Mouse (Mus musculus) left cerebral cortex, adult 8-10 months (tissue): Measurements from ENCODE around the gene Rbm47. TPM values are rescaled to one million over a fixed set of nuclear protein-coding genes. Genes with fewer than 3 reads are reported as not detected.

Source experiments
- DNase-seq, 2 experiments: peaks; one replicate each; pipeline ENCODE4 v3.0.0; 2022; ENCODE audit warnings: low spot score in 2 of 2
- total RNA-seq, 4 experiments: library from RNA; stranded (reverse); gene quantifications; 2 replicates each; pipeline ENCODE4 v1.2.4; 2022

Rbm47 gene
- total RNA-seq, 4 experiments from 2014 or later = 0.70 to 3.3 (median 1.9) TPM

DNA sequence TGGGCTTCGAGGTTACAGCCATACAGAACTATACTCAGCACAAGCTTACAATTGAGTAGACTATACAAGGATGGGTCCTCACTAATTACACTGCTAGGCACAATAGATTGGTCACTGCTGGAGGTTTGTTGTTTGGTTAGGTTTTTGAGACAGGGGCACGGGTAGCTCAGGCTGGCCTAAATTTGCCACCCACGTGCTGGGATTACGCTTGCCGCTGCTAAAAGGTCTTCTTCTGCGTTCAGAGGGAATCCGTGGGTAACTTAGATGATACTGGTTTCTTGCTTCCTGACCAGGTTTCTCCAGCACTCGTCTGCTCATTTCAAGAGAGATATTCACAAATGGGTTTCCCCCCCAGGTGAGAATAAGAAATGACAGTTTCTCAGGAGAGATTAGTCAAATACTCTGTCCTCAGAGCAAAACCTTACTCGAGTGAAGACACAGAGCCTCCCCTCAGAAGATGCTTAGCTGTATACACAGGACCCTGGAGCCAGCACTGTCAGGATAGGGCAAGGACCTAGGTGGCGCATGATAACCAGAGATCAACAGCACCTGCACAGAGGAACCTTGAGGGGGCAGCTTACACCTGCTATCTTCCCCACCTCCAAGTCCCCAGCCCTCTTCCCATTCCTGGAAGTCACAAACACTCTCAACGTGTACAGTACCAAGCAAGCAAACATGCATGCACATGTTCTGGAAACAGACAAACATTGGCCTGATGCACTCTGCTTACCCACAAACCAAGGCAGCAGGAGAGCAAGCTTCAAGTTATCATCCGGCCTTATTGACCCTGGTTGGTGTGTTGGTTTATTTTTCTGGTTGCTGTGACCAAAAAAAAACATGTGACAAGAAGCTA lies 104.6 kb downstream of the Rbm47 start:
- no peak for DNase-seq

DNA sequence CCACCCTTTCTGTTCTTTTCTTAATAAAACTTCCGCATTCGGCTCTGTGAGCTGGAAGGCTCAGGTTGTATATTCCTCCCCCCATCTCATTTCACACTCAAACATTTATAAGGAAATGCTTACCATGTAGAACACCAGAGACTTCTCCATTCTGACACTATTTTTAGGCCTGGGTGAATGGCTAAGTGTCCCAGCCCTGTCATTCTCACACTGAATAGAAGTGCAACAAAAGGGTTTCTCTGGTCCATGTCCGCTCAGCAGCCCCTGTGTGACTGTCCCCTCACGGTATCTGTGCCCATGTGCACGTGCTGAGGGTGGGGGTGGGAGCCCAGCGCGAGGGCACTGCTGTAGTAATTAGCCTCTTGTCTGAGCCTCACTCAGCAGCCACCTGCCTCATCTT lies 105.7 kb downstream of the Rbm47 start:
- DNase-seq = no peak

DNA sequence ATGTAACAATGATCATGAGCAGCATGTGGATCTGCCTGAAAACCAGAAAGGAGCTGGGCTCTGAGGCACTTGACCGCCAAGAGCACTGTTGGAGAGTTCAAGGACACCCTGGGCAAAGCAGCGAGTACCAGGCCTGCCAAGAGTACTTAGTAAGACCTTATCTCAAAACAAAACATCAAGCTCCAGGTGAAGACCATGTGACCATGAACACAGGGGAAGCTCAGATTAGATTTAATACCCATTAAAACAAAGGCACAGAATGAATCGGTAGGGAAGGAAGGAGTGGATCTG lies 110.0 kb downstream of the Rbm47 start:
- DNase-seq = no peak

DNA sequence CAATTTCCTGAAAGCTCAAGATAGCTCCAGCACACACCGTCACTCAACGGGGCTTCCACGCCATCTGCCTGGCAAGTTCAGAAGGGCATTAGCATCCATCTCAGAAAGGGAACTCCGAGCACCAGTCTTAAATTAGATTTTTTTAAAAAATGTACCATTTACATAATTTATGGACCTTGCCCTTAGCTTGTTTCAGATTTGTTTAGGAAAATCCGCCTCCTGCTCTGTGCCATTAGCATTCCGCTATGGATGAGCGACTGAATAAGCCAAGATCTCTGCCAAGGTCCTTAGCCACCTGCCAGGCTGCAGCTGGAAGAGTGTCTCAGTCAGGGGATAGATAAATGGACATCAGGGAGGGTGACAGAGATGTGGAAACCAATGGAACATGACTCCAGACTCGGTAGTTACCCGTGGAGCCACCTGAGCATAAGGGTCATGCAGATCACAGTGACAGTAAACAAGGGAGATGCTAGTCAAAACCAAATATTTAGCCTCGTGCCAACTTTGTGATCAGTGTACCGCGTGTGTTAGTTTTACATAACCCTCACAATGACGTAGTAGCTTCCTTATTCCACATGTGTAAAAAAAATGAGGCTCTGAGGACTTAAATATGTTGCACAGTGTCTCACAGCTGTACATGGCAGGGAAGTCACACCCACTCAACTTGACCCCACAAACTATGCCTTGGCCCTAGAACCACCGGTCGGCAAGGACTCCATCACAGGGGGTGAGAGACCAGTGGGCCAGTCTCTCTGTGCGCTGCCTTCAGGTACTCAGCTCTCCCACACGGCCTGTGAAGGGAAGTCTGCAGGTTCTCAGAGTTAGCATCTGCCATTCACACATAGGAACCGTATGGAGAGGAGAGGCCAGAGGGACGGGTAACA lies 110.6 kb downstream of the Rbm47 start:
- DNase-seq = no peak

DNA sequence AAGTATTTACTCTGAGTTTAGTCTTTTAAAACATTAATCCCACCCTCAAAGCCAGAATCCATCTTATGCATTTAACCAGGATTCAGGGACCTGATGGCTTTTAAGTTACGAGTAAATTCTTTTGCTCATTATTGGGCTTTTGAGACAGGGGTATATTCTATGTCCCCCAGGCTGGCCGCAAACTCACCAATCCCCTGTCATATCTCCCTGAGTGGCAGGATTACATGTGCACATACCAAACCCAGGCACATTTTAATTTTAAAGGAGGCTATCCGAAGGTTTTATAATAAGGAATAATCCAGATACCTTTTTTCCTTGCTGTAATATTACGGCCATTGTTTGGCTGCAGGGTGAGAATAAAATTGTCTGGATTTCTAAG lies 111.3 kb downstream of the Rbm47 start:
- DNase-seq = no peak

DNA sequence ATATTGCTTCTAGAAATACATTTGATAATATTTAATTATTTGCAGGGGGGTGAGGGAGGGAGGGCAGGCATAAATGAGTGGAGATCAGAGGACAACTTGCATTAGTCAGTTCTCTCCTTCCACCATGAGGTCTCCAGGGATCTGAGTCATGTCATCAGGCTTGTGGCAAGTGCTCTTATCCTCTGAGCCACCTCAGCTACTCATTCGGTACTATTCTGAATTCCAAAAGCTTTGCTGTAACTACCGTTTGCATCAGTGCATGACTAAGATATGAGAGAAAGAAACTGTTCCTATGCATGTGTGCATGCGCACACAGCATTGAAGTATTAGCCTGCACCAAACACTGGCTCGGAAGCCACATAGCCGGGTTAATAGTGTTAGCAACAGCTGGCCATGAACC lies 114.1 kb downstream of the Rbm47 start:
- DNase-seq = no peak

DNA sequence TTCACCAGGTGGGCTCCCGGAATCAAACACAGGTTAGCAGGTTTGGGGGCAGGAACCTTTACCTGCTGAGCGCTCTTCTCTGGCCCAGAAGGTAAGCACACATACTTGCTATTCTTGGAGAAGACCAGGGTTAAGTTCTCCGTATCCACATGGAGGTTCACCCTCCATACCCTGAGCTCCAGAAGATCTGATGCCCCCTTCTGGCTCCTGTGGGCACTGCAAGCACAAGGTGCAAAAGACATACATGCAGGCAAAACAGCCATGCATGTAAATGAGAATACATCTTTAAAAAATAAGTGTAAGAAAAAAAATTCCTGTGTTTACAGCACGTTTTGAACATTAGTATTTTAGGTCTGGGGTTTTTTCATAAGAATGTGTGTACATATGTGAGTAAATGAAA lies 116.2 kb downstream of the Rbm47 start:
- DNase-seq = no peak

DNA sequence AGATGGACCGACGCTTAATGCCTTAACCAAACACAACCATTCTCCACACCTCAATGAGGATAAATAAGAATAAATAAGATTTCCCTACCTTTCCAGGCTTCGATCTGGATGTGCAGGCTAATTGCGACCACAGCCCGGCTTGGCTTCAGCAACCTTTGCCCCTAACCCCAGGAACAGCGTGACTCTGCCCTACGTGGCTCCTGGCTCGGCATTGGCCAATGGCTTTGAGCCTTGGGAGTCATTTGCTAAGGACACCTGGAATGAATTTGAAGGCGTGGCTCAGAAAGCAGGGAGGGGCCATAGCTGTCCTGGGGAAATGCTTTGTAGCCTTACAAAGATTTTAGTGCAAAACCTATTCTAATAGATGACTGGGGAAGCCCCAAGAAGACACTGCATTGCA lies 118.5 kb downstream of the Rbm47 start:
- no peak for DNase-seq

DNA sequence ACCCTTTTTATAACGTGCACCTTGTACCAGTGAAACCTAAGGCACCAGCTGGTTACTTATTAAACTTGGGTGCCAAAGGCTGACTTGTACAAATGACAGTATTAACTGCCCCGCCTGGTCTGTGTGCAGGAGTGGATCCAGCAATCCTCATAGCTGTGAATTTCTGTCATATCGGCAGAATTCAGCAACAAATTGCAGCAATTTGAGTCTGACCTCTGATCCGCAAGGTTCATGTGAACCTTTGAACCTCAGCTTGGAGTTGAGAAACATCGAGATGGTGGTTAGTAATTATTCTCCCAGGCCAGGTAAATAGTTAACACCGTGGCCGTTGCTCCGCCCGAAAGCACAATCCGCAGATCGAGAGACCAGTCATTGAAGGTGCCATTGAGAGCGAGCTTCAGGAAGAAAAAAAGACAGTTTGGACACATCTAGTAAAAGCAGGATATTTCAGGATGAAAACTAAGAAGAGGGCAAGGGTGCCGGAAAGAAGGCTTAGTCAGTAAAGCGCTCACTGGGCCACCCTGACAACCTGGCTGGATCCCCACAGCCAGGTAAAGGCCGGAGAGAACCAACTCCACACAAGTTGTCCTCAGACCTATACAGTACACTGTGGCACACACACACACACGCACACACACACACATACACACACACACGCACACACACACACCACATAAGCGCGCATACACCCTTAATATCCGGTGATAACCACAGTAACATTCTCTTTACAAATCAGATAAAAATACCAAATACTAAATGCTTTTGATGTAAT lies 120.0 kb downstream of the Rbm47 start:
- DNase-seq = no peak

DNA sequence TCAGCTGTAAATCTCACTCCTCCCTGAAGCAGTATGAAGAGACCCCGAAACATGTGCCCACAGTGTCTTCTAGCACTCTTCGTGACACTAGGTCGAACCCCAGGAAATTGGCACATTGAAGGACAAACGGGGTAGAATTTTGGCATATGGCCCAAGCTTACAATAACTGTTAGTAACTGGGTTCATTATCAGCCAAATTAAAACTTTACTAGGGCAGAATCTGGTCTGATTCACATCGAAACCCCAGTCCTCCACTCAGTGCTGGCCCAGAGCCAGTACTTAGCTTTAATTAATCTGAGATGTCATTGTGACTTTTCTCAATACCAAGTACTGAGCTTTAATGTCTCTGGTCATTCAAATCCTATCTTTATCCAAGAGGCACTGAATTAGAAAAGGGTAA lies 122.1 kb downstream of the Rbm47 start:
- no peak for DNase-seq

DNA sequence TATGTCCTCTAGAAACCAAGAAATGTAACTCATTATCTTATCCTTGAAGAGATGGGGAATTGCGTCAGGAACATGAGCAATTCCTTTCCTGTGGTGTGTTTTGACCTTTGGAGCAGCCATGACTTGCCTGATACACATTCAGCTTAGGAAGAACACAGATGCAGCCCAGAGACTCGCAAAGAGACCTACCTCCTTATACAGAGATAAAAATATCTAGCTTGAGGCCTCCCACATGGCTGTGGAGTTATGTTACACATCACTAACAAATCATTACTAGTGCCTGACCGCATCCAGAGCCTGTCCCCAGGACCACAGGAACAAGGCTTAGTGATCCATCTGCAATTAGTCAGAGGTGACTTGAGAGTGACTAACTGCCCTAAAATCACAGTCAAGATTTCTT lies 126.6 kb downstream of the Rbm47 start:
- DNase-seq = no peak

DNA sequence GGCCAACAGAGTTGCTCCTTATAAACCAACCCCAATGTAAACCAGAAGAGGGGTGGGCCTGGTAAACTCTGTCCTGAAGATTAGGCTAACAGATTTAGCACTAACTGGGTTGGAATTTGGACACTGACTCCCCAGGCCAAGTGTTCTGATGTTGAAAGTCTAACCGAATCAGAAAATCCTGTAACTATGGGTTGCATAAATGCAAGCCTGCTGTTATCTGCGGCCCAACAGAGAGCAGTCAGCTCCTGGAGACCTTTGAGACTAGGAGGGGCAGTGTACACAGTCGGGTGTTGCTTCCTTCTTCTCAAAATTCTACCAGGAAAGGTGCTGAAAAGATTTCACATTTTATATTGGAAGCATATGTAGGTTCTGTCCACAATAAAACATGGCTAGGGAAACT lies 129.0 kb downstream of the Rbm47 start:
- DNase-seq = no peak

DNA sequence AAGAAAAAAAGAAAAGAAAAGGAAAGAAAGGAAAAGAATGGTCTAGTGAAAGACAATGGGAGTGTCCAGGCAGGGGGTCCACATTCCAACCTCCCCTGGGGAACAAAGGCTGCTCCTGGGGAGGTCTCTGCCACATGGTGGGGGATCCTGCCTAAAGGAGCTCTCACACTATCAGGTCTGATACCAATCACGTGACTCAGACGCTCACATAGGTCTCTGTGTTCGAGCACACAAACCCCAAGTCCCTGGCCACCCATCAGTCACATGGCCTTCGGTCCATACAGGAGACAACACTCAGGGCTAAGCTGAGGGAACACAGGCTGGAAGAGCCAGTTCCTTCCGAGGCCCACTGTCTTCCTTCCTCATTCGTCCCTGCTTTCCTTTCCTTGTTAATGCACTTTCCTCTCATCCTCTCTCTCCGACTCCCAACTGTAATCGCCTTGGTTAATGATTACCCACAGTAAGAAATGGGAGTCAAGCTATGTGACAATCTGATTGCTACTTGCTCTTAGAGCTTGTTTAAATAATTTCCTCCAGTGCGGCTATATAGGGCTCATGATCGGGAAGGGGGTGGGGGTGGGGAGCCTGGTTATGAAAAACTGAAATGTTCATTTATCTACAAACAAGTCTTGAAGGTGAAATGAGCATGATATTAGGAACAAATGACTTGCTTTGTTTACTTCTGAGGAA lies 130.1 kb downstream of the Rbm47 start:
- no peak for DNase-seq

DNA sequence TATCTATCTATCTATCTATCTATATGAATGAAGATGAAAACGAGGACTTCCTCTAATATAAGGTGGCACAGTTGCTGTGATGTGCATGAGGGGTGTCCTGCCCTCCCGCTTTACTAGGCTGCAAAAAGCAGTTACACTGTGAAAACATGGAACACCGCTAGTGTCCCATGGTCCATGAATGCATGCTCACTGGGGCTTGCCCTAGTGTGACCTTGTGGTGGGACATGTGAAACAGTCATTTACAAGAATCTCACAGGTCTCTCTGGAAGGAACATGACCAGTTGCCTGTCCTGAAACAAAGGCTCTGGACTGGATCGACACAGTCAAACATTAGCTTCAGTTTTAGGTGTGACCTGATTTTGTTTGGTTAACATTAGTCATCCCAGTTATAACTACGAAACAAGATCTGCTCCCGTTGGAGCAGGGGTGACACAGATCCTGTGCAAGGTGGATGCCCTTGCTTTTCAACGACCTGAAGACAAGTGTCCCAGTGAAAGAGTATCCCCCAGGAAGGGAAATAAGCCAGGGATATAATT lies 132.1 kb downstream of the Rbm47 start:
- DNase-seq = no peak

DNA sequence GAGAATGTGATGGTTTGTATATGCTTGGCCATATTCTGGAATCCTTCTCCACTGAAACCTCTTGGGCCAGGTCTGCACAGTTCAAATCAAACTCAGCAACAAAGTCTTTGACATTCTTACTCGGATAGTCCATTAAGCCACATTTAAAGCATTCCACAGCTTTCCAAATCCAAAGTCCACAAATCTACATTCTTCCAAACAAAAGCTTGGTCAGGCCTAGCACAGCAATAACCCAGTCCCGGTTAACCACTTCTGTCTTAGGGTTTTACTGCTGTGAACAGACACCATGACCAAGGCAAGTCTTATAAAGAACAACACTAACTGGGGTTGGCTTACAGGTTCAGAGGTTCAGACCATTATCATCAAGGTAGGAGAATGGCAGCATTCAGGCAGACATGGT lies 133.1 kb downstream of the Rbm47 start:
- DNase-seq = no peak

DNA sequence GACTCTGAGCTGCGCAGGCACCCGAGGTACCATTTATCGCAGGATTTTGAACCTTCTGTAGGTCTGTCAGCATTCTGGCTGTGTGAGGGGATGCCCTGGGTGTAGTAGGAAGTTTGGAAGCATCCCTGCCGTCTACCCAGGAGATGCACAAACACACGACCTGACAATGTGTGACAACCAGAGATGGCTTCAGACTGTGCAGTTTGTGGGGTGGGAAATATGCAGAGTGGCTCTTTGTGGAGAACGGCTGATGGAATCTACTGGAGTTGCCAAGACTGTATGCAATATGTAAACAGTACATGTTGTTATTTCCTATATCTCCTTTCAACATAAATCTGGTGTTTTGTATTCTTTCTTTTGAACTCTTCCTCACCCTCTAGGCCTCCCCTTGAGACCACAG lies 135.9 kb downstream of the Rbm47 start:
- no peak for DNase-seq

DNA sequence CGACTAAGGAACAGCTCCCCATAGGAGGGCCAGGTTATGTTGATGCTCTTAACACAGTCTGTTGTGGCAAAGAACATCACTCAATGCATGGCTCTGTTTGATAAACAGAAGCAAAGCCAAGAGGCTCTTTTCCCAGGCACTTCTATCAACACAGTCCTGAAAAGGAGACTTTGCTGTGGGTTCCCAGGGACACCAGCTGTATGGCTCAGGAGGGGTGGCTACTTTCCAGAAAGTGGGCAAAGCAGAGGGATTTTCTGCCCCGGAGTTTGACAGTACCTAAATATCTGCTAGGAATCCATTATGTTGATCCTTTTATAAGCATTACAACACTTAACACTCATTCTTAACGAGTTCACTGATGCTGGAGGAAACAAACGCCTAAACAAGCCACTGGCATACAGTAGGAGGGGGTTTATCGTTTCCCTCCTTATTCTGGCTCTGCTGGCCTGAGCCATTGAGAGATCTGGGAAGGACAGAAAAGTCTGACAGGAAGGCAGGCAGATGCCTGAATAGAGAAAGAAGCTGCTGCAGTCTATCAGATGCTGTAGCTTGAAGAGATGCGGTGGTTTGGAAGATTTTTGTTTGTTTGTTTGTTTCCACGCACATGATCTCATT lies 136.4 kb downstream of the Rbm47 start:
- DNase-seq = no peak

DNA sequence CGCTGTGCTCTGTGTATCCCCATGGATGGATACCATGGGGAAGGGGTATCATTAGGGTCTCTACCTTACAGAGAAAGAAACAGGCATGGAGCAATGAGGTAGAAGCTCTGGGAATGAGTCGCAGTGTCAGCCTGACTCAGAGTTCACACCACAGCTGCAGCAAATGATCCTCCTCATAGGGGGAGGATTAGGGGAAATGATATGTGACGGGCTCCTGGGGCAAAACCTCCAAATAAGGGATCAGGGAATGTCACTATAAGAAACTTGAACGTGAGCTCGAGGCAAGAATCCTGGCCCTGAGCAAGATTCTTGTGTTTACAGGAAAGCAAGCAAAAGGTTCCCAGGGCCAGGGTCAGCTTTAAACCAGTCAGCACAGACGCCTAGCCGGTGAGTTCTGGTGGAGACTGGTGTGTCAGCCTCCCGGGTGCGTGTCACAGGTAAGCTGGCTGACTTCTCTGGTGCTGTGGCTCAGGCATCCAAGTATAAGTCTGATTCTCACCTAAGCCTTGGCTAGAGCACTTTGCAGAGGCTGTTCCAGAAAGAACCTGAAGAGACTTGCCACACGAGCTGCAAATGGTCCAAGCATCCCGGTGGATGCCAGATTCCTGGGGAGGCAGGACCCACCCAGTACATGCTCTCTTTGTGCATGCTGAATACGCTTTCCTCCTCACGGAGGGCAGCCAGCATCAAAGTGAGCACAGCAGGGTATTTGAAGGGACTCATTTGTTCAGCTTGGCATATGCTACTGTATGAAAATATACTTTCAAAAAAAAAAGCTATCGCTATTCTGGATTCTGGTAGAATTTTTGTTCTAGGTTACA lies 138.3 kb downstream of the Rbm47 start:
- DNase-seq = no peak

DNA sequence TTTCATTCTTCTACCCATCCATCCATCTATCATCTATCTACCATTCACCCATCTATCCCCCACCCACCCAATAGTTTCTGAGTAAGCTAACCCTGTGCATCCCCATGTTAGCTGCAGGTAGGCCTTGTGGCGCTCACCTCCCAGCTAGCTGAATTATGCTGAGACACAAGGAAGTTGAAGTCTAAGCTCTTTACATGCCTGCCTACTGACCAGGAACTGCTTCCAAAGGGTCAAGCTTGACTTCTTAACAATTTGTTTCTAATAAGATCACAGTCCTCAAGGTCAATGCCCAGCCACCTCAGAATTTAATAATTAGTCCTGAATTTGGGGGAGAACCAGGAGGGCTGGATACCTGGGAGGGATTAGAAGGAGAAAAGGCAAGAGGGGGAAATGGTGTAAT lies 140.1 kb downstream of the Rbm47 start:
- DNase-seq = no peak

DNA sequence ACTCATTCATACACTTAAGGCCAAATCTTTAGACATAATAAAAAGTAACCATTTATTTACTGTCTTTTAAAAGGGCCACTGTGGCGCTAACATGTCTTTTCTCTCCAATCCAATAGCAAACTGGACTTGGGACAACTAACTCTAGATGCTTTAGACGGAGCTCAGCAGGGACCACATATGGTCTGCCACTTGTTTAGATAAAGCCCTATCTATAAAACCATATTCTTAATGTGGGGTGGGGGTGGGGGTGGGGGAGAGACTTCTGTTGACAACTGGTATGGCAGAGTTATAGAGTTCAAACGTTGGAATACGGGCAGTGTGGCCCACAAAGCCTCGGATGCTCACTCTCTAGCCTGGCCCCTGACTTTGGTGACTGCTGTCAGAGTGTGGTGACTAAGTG lies 141.2 kb downstream of the Rbm47 start:
- no peak for DNase-seq
